Mouse (Mus musculus) megakaryocyte, embryonic 14.5 days (primary cell): Measurements from ENCODE around the gene Gm21969.

ENCODE experiments used
- FLI1 ChIP-seq: IDR thresholded peaks from 2 replicates; pipeline ENCODE4 v1.6.1; 2012; ENCODE audit warnings: low read length, inconsistent platforms, mixed read lengths
- GATA1 ChIP-seq: IDR thresholded peaks from 3 replicates; pipeline ENCODE4 v1.6.1; 2012; ENCODE audit warnings: mixed read lengths, low read length, inconsistent platforms, borderline replicate concordance

- TF ChIP-seq GATA1 (no peak), FLI1 (no peak)
Observed at GRCm38 (mm10) chr4:139623434-139624115, 20.6 kb downstream of the Gm21969 start.
